Mouse (Mus musculus) liver, embryonic 14.5 days (tissue): ENCODE measurements around the gene Cpxcr1. TPM values are rescaled to one million over a fixed set of nuclear protein-coding genes. Genes with fewer than 3 reads are reported as not detected.

Experiments used
- ATAC-seq: fragments of 200-750 bp; cut with Nextera tagmentation; 2 replicates; pipeline ENCODE4 v1.8.0; 2017; ENCODE audit warnings: moderate number of reproducible peaks, mild to moderate bottlenecking, moderate library complexity; ENCODE audit not compliant: insufficient read depth
- DNase-seq, 3 experiments: peaks; one replicate each; pipeline ENCODE4 v3.0.0-alpha.2; 2012 to 2013; ENCODE audit warnings: low read depth in 3 of 3, low spot score in 3 of 3
- H3K27ac ChIP-seq: fragments of 300-500 bp; sonication (generic); 2 replicates; pipeline ENCODE4 v1.5.1; 2014; ENCODE audit warnings: moderate library complexity, mild to moderate bottlenecking, control low read depth, inconsistent platforms
- H3K27me3 ChIP-seq: fragments of 300-500 bp; sonication (generic); 2 replicates; pipeline ENCODE4 v1.6.1; 2014; ENCODE audit warnings: mild to moderate bottlenecking, low read length, moderate library complexity; ENCODE audit not compliant: control insufficient read depth, insufficient read depth
- H3K36me3 ChIP-seq: fragments of 300-500 bp; sonication (generic); replicated peaks from 2 replicates; pipeline ENCODE4 v1.6.1; 2014; ENCODE audit warnings: low read depth; ENCODE audit not compliant: control insufficient read depth, insufficient read depth
- H3K4me1 ChIP-seq, 2 experiments: fragments of 200-500 bp in 1 of 2; fragments of 300-500 bp in 1 of 2; sonication (generic) in 1 of 2; replicated peaks; 2 replicates each; pipeline ENCODE4 v1.6.1; 2012 to 2014; ENCODE audit warnings: antibody characterized with exemption in 1 of 2, inconsistent platforms in 1 of 2, low read length in 1 of 2; ENCODE audit not compliant: control insufficient read depth in 2 of 2, insufficient read depth in 2 of 2
- H3K4me2 ChIP-seq: fragments of 300-500 bp; sonication (generic); 2 replicates; pipeline ENCODE4 v1.6.1; 2014; ENCODE audit warnings: low read depth, mild to moderate bottlenecking, control low read depth, moderate library complexity
- H3K4me3 ChIP-seq, 2 experiments: fragments of 200-500 bp in 1 of 2; fragments of 300-500 bp in 1 of 2; sonication (generic) in 1 of 2; 2 replicates each; pipeline ENCODE4 v1.5.1; 2012 to 2014; ENCODE audit warnings: low read depth in 2 of 2, low read length in 2 of 2, mild to moderate bottlenecking in 2 of 2, control low read depth in 1 of 2, inconsistent platforms in 1 of 2, moderate library complexity in 1 of 2; ENCODE audit not compliant: insufficient read depth in 1 of 2
- H3K9ac ChIP-seq: fragments of 300-500 bp; sonication (generic); replicated peaks from 2 replicates; pipeline ENCODE4 v1.6.1; 2014; ENCODE audit warnings: mild to moderate bottlenecking, control low read depth, moderate library complexity
- H3K9me3 ChIP-seq: fragments of 300-500 bp; sonication (generic); 2 replicates; pipeline ENCODE4 v1.6.1; 2016; ENCODE audit warnings: low read length, mixed read lengths; ENCODE audit not compliant: control insufficient read depth
- CTCF ChIP-seq: IDR thresholded peaks from 2 replicates; pipeline ENCODE4 v1.5.1; 2016; ENCODE audit warnings: antibody characterized with exemption, low read depth, control low read depth
- EP300 ChIP-seq: IDR thresholded peaks from 2 replicates; pipeline ENCODE4 v1.6.1; 2016; ENCODE audit warnings: antibody characterized with exemption, low read depth
- polyA plus RNA-seq, 2 experiments: library from polyadenylated mRNA; depleted of rRNA in 1 of 2; stranded (reverse) in 1 of 2; unstranded in 1 of 2; fragments of >200 nt; fragmentation: Nextera tagmentation in 1 of 2; extraction: Ambion mirVana in 1 of 2; gene quantifications; 2 replicates each; pipeline versions ENCODE4 v1.2.1 to v1.2.3; 2012 to 2014

The Cpxcr1 gene
- not detected in 2 replicates for polyA plus RNA-seq (2012; rRNA removed)
- polyA plus RNA-seq (2014; fragmentation: Nextera tagmentation; extraction: Ambion mirVana) = not detected in 2 replicates

DNA sequence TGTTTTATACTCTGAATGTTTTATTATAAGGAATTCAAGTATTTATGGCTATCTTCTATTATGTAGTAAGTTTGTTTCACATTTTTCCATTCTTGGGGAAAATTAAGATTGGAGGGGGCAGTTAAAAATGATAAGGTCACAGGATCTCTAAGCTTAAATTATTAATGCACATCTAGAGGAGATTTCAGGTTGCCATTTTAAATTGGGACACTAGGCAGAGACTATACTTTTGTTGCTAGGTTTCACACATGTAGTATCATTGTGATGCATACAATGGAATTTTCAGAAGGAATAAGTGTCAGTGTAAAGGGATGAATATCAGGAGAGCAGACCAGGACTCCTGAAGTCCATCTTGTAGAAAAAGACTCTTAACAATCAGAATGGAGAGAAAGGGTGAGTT is at the start of gene Cpxcr1:
Cpxcr1 (plus strand) TSS at position 301 of the 400 bp plus-strand sequence.
- H3K4me1 ChIP-seq = no peaks in the 10 kb centered on the region
- no peaks in the 10 kb centered on the region for H3K9me3 ChIP-seq
- TF ChIP-seq CTCF (no peak), EP300 (no peak)
- H3K9ac ChIP-seq = no peak within 1 kb of the TSS
- H3K4me2 ChIP-seq = no peak within 1 kb of the TSS
- no peak within 1 kb of the TSS for H3K27ac ChIP-seq
- ATAC-seq = no peak
- H3K27me3 ChIP-seq = no peaks in the 10 kb centered on the region
- no peaks in the 10 kb centered on the region for H3K36me3 ChIP-seq
- H3K4me3 ChIP-seq = no peak within 1 kb of the TSS
- DNase-seq = no peak

Other genes with a start within 250 kb of the Cpxcr1 start
- not detected in 2 replicates for gene H2afb2, start 232.2 kb downstream of the Cpxcr1 start, polyA plus RNA-seq (2012; rRNA removed)
- not detected in 2 replicates for gene H2afb2, start 232.2 kb downstream of the Cpxcr1 start, polyA plus RNA-seq (2014; fragmentation: Nextera tagmentation; extraction: Ambion mirVana)